In genomic region chr2:120090979-120091378, GRCm38 (mm10) we compare ENCODE assay signal across 28 mouse cellular contexts. TPM values are rescaled to one million over a fixed set of nuclear protein-coding genes. Genes with fewer than 3 reads are reported as not detected.
A peak's percentile ranks its signal among the peaks of the same experiment; 100 is the strongest.
DNase-seq lines count a peak whose midpoint lies in the region; ATAC-seq lines count a peak whose summit lies in the region.
"Had no signal": no experiment of that assay in that cellular context is flagged by ENCODE, and none has a peak within 500 bp of the region (broad histone marks: within the 10 kb centered on the region; RNA-seq: fewer than 3 reads in every experiment).

No protein-coding gene starts in this region.

- H3K4me3 ChIP-seq in heart, embryonic 12.5 days, result no peak overlapping the region
- H3K4me3 ChIP-seq in kidney, embryonic 14.5 days (ENCODE audit: low read length), result no peak overlapping the region
- H3K4me3 ChIP-seq: embryonic facial prominence, embryonic 12.5 days; embryonic facial prominence, embryonic 15.5 days; heart, embryonic 15.5 days had no signal

- H3K27ac ChIP-seq in heart, embryonic 12.5 days (ENCODE audit: poor library complexity, severe bottlenecking), result no peak overlapping the region
- no peak overlapping the region for H3K27ac ChIP-seq in kidney, embryonic 14.5 days (ENCODE audit: low read depth, low read length)
- H3K27ac ChIP-seq: embryonic facial prominence, embryonic 12.5 days; embryonic facial prominence, embryonic 15.5 days; heart, embryonic 15.5 days; hindbrain, embryonic 14.5 days; hindbrain, postnatal 0 days had no signal

- H3K36me3 ChIP-seq in heart, embryonic 12.5 days, result peaks cover 50% of the 10 kb centered on the region
- no peaks in the 10 kb centered on the region; the same call in 1 of the 2 replicates for H3K36me3 ChIP-seq in kidney, embryonic 14.5 days (ENCODE audit: control insufficient read depth, insufficient read depth, low read length)
- H3K36me3 ChIP-seq: embryonic facial prominence, embryonic 12.5 days; embryonic facial prominence, embryonic 15.5 days had no signal

- H3K27me3 ChIP-seq in heart, embryonic 12.5 days (replicated peaks), result no peaks in the 10 kb centered on the region
- no peaks in the 10 kb centered on the region for H3K27me3 ChIP-seq in kidney, embryonic 14.5 days (ENCODE audit: control insufficient read depth, insufficient read depth, low read length)
- H3K27me3 ChIP-seq: CH12.LX; embryonic facial prominence, embryonic 12.5 days; embryonic facial prominence, embryonic 15.5 days; heart, embryonic 15.5 days had no signal

- 75% methylated on average over 17 of the region's 17 CpGs for WGBS in heart, embryonic 12.5 days
- WGBS in kidney, embryonic 14.5 days, result 77% methylated on average over 17 of the region's 17 CpGs

- no peaks in the 10 kb centered on the region for H3K9me3 ChIP-seq in heart, embryonic 12.5 days (replicated peaks)
- H3K9me3 ChIP-seq in kidney, embryonic 14.5 days (ENCODE audit: control insufficient read depth, low read length), result no peaks in the 10 kb centered on the region
- H3K9me3 ChIP-seq: embryonic facial prominence, embryonic 12.5 days; embryonic facial prominence, embryonic 15.5 days; heart, embryonic 15.5 days had no signal

- no peak overlapping the region for H3K9ac ChIP-seq in heart, embryonic 12.5 days
- H3K9ac ChIP-seq in kidney, embryonic 14.5 days (ENCODE audit: low read depth, low read length), result no peak overlapping the region
- H3K9ac ChIP-seq: embryonic facial prominence, embryonic 12.5 days; embryonic facial prominence, embryonic 15.5 days; forebrain, postnatal 0 days; heart, embryonic 15.5 days; hindbrain, embryonic 14.5 days had no signal

- H3K4me2 ChIP-seq in heart, embryonic 12.5 days, result no peak overlapping the region
- H3K4me2 ChIP-seq in kidney, embryonic 14.5 days (replicated peaks; ENCODE audit: low read depth, low read length), result no peak overlapping the region
- H3K4me2 ChIP-seq: embryonic facial prominence, embryonic 12.5 days; embryonic facial prominence, embryonic 15.5 days; heart, embryonic 15.5 days; hindbrain, embryonic 14.5 days had no signal

- DNase-seq in heart, adult 11 months, result peak; percentile 93
- DNase-seq in heart, adult 8-10 months (ENCODE audit: low spot score), result no peak
- DNase-seq in heart, postnatal 4 days, result no peak
- no peak for DNase-seq in kidney, postnatal 36 days
- DNase-seq: adrenal gland, adult 2 months; adrenal gland, postnatal 14 days; B cell, adult 2 months; cerebellum, adult 11 months; cerebellum, adult 2 months; cerebellum, adult 9-11 months; cerebellum, postnatal 25 days; forebrain, postnatal 0 days; gastrocnemius, postnatal 10 days; gastrocnemius, postnatal 36 days; heart, postnatal 36 days; kidney, adult 18-20 months; kidney, adult 9 months had no signal

- peaks cover 23% of the 10 kb centered on the region for H3K4me1 ChIP-seq in heart, embryonic 12.5 days (replicated peaks)
- H3K4me1 ChIP-seq in kidney, embryonic 14.5 days (ENCODE audit: control insufficient read depth, insufficient read depth, low read length), result no peaks in the 10 kb centered on the region
- H3K4me1 ChIP-seq: embryonic facial prominence, embryonic 12.5 days; embryonic facial prominence, embryonic 15.5 days had no signal

- ATAC-seq in heart, embryonic 12.5 days (ENCODE audit: insufficient number of reproducible peaks, low FRiP score), result 0 out of 2 replicates have a peak, but pooled peaks have one; percentile 20
- ATAC-seq in kidney, embryonic 14.5 days (ENCODE audit: low FRiP score, low TSS enrichment), result peak; percentile 51
- ATAC-seq: forebrain, embryonic 14.5 days; forebrain, postnatal 0 days; hindbrain, postnatal 0 days; inflammation-experienced regulatory T-cells, adult 6 months; intestine, embryonic 16.5 days had no signal

RNA-seq across cellular contexts. Expression of gene Pla2g4b, which starts 57.8 kb away (rescaled TPM):
- 1 to 10 TPM in 3 of 4 experiments, under 1 TPM in 1; 0.72 to 1.8 (median 1.3) TPM for total RNA-seq in heart, adult 8-10 months (2022)
- 2.3 and 2.5 TPM in 2 replicates for polyA plus RNA-seq in heart, embryonic 12.5 days (2016; fragmentation: Nextera tagmentation; extraction: Ambion mirVana)
- total RNA-seq in heart, postnatal 4 days (2021), result 1 to 10 TPM; 1.9 to 4.0 TPM
- 1.3 and 1.5 TPM in 2 replicates for polyA plus RNA-seq in kidney, embryonic 14.5 days (2014; fragmentation: Nextera tagmentation; extraction: Ambion mirVana)
